Mouse (Mus musculus) neural tube, embryonic 13.5 days (tissue): ENCODE data around the gene Ppm1l. TPM values are rescaled to one million over a fixed set of nuclear protein-coding genes. Genes with fewer than 3 reads are reported as not detected.
A peak's percentile ranks its signal among the peaks of the same experiment; 100 is the strongest.

Experiments used
- ATAC-seq: fragments of 200-750 bp; cut with Nextera tagmentation; 2 replicates; pipeline ENCODE4 v1.8.0; 2017; ENCODE audit warnings: low read depth, mild to moderate bottlenecking, moderate TSS enrichment, moderate library complexity
- H3K27ac ChIP-seq: fragments of 300-500 bp; sonication (generic); replicated peaks from 2 replicates; pipeline ENCODE4 v1.5.1; 2015; ENCODE audit warnings: moderate library complexity, mild to moderate bottlenecking, inconsistent platforms
- H3K27me3 ChIP-seq: fragments of 300-500 bp; sonication (generic); 2 replicates; pipeline ENCODE4 v1.6.1; 2015; ENCODE audit warnings: mild to moderate bottlenecking, inconsistent platforms
- H3K36me3 ChIP-seq: fragments of 300-500 bp; sonication (generic); 2 replicates; pipeline ENCODE4 v1.6.1; 2015; ENCODE audit warnings: mild to moderate bottlenecking, inconsistent platforms
- H3K4me1 ChIP-seq: fragments of 300-500 bp; sonication (generic); replicated peaks from 2 replicates; pipeline ENCODE4 v1.6.1; 2015; ENCODE audit warnings: inconsistent platforms
- H3K4me2 ChIP-seq: fragments of 300-500 bp; sonication (generic); 2 replicates; pipeline ENCODE4 v1.6.1; 2015; ENCODE audit warnings: inconsistent platforms, mild to moderate bottlenecking, moderate library complexity
- H3K4me3 ChIP-seq: fragments of 300-500 bp; sonication (generic); 2 replicates; pipeline ENCODE4 v1.5.1; 2015; ENCODE audit warnings: mild to moderate bottlenecking, inconsistent platforms
- H3K9ac ChIP-seq: fragments of 300-500 bp; sonication (generic); 2 replicates; pipeline ENCODE4 v1.6.1; 2015; ENCODE audit warnings: moderate library complexity, mild to moderate bottlenecking, inconsistent platforms
- H3K9me3 ChIP-seq: fragments of 300-500 bp; sonication (generic); 2 replicates; pipeline ENCODE4 v1.6.1; 2016; ENCODE audit warnings: inconsistent platforms
- WGBS: fragments of 180-500 bp; shearing (Covaris S2); methylation state at CpG from one replicate; pipeline ENCODE4 v1.1.7; 2015; 5-methylcytosine and 5-hydroxymethylcytosine counted together
- polyA plus RNA-seq: library from polyadenylated mRNA; unstranded; fragments of >200 nt; fragmentation: Nextera tagmentation; extraction: Ambion mirVana; gene quantifications from 2 replicates; pipeline ENCODE4 v1.2.1, GENCODE M21; 2015

Gene Ppm1l
- polyA plus RNA-seq, 1 experiment from 2014 or later: 24.9 TPM

DNA sequence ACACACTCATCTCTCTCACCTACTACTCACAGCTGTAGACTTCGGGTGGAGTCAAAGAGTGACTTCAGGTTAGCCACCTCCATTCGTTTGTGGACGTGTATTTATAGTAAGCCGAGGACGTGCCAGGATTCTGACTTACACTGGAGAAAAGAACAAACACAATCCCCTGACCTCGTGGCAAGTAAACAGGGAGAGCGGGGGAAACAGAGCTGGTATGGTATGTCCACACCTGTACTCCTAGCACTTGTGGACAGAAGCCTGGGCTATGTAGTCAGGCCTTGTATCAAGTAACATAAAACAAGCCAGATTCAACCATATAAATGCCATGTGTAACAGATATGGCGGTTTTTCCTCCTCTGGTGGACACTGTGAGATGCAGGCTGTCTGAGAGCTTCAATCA, 20.4 kb upstream of the Ppm1l start:
- no peaks in the 10 kb centered on the region for H3K4me1 ChIP-seq

DNA sequence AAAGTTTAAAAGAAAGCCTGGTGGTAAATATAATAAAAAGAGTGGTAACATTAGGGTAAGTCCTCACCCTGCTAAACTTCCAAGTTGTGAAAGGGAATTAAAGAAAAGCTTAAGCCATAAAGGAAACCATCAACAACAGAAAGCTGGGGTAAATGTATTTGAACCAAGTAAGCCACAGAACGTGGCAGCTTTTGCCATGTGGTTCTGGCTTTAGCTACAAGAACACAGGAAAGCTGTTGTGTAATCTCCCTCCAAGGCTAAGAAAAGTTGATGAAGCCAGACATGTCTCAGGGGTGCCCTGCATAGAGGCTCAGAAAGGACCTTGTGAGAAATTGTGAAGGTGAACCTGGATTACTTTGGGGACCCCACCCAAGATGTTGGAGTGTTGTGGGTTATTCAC, 16.5 kb upstream of the Ppm1l start:
- no peak overlapping the region for H3K9ac ChIP-seq
- no peak overlapping the region for H3K27ac ChIP-seq
- no peaks in the 10 kb centered on the region for H3K36me3 ChIP-seq
- no peak overlapping the region for H3K4me2 ChIP-seq
- H3K9me3 ChIP-seq: no peaks in the 10 kb centered on the region
- H3K4me3 ChIP-seq: no peak overlapping the region
- 73% methylated on average over 1 of the region's 1 CpGs for WGBS
- H3K27me3 ChIP-seq: no peaks in the 10 kb centered on the region
- H3K4me1 ChIP-seq: no peaks in the 10 kb centered on the region
- ATAC-seq: no peak

More for the DNA sequence above, 20.4 kb upstream of the Ppm1l start:
- Histone ChIP-seq H3K9ac (no peak overlapping the region), H3K27ac (no peak overlapping the region), H3K36me3 (no peaks in the 10 kb centered on the region), H3K9me3 (no peaks in the 10 kb centered on the region), H3K27me3 (no peaks in the 10 kb centered on the region), H3K4me3 (no peak overlapping the region), H3K4me2 (no peak overlapping the region)
- no peak for ATAC-seq
- WGBS: 91% methylated on average over 8 of the region's 8 CpGs

DNA sequence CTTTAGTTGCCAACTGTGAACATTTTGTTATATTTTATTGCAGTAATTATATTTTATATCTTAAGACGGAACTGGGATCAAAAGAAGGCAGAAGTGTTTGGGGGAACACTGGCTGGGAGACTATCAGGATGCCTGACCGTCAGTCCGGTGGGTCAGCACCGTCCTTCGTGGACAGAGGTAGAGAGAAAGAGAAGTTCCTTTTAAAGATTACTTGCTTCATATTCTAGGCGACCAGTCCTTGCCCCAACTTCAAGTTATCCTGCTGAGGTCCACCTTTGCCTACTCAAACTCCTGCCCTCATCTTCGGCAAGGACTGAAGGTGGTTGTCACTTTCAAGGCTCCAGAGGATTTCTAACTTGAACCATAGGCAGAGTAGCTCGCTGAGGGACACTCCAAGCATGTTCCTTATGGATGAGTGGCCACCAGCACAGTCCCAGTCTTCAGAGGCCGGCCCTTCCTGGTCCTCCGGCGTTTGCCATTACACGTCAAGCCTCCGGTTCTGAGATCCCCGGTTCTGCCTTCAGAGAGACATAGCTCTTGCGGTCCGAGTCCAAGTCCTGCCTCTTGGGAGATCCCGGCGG, 761 bp upstream of the Ppm1l start:
- Histone ChIP-seq H3K36me3 (no peaks in the 10 kb centered on the region), H3K27me3 (no peaks in the 10 kb centered on the region), H3K4me2 (peak overlapping the region; percentile 100), H3K4me3 (peak overlapping the region; percentile 87), H3K27ac (peak overlapping the region; percentile 94), H3K9ac (peak overlapping the region; percentile 92), H3K4me1 (peaks cover 34% of the 10 kb centered on the region), H3K9me3 (no peaks in the 10 kb centered on the region)
- 2% methylated on average over 18 of the region's 18 CpGs for WGBS
- ATAC-seq: peak; percentile 61

DNA sequence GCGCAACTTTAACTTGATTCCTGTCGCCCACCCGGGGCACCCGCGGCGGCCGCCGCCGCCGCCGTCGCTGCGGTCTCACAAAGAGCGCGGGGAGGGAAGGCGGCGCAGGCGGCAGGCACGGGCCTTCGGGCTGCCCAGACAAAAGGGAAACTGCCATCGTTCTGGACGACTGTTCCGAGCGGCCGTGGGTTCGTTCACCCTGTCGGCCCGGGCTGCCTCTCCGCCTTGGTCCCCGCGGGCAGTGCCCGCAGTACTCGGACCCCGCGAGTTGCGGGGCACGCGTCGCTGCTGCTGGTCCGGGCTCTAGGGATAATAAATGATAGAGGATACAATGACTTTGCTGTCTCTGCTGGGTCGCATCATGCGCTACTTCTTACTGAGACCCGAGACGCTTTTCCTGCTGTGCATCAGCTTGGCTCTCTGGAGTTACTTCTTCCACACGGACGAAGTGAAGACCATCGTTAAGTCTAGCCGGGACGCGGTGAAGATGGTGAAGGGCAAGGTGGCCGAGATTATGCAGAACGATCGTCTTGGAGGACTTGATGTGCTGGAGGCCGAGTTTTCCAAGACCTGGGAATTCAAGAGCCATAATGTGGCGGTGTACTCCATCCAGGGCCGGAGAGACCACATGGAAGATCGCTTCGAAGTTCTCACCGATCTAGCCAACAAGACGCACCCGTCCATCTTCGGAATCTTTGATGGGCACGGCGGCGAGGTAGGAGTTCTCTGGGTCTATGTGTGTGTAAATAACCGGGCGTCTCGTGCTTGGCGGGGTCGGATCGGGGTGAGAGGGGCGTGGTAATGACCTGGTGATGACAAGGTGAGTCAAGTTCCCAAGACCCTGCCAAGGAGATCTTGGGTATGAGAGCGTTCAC, 827 bp downstream of the Ppm1l start:
- Histone ChIP-seq H3K27ac (peak overlapping the region; percentile 92), H3K4me1 (peaks cover 43% of the 10 kb centered on the region), H3K9me3 (no peaks in the 10 kb centered on the region), H3K4me3 (peak overlapping the region; percentile 87), H3K36me3 (no peaks in the 10 kb centered on the region), H3K9ac (peak overlapping the region; percentile 92), H3K27me3 (no peaks in the 10 kb centered on the region), H3K4me2 (peak overlapping the region; percentile 100)
- WGBS: under 1% methylated on average over 73 of the region's 73 CpGs
- peak; percentile 67 for ATAC-seq

DNA sequence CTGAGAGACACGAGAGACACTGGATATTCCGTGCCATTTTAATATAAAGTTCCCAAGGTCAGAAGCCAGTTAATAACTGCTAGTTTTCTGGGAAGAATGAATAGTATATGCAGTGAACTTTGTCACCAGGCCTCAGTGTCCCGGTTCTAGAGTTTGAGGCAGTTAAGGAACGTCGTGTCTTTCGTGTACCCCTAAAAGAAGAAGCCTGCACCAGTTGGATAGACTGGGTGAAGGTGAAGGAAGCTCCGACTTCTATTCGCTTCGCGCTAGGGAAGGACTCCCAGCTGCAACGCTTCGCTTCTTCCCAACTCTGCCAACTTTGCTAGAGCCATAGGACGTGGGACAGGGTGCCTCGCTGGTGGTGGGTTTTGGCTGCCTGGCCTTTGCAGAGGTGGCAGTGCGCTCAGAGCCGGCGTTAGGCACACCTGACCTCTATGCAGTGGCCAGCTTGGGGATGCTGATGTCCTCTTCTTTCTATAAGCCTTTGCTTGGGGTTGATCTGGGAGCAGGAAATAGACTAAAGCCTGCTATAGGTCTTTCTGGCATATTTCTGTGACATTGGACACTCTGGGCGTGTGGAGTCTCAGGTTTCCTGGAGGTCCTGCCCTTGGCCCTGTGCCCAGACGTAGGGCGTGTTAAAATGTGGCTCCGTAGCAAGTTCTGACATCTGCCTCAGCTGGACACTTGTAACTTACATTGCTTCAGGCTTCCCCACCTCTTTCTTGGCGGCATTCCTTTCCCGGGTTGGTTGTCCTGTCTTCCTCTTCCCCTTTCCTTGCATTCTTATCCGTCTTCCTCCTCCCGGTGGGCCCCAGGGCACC, 1.7 kb downstream of the Ppm1l start:
- no peak for ATAC-seq
- 9% methylated on average over 25 of the region's 25 CpGs for WGBS

DNA sequence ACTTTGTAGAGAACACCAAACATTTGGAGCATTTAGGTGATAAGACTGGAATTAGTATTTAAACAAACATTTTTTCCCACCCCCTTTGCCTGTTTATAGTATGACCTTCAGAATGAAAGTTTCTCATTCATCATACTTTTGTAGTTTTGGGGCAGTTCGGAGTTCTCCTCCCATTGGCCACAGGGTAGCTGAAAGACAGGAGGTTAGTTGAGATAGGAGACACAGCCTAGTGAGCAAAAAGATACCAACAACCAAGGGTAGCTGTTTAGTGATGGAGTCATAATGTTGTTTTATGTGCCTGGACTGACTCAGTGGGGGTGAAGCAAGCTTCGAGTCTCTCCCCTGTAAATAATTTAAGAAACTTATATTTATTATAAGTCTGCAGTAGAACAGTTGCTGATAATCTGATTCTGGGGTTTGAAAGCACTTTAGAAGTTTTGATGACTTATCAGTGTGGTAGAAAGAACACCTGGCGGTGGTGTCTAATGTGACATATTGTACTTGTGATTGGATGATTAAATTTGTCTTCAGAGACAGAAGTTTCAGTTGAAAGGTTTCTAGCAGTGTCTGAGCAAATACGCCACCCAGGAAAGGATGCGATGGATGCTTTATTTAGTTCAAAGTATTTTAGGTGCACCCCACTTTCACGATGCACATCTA, 2.5 kb downstream of the Ppm1l start:
- Histone ChIP-seq H3K9me3 (no peaks in the 10 kb centered on the region), H3K27me3 (no peaks in the 10 kb centered on the region), H3K4me2 (peak overlapping the region; percentile 100), H3K36me3 (no peaks in the 10 kb centered on the region), H3K4me1 (peaks cover 51% of the 10 kb centered on the region), H3K27ac (no peak overlapping the region), H3K4me3 (peak overlapping the region; percentile 87), H3K9ac (peak overlapping the region; percentile 92)
- WGBS: 80% methylated on average over 6 of the region's 6 CpGs
- ATAC-seq: no peak

More for the DNA sequence above, 1.7 kb downstream of the Ppm1l start:
- Histone ChIP-seq H3K4me3 (peak overlapping the region; percentile 87), H3K4me1 (peaks cover 49% of the 10 kb centered on the region), H3K27ac (no peak overlapping the region), H3K27me3 (no peaks in the 10 kb centered on the region), H3K4me2 (peak overlapping the region; percentile 100), H3K9ac (peak overlapping the region; percentile 92), H3K9me3 (no peaks in the 10 kb centered on the region), H3K36me3 (no peaks in the 10 kb centered on the region)

DNA sequence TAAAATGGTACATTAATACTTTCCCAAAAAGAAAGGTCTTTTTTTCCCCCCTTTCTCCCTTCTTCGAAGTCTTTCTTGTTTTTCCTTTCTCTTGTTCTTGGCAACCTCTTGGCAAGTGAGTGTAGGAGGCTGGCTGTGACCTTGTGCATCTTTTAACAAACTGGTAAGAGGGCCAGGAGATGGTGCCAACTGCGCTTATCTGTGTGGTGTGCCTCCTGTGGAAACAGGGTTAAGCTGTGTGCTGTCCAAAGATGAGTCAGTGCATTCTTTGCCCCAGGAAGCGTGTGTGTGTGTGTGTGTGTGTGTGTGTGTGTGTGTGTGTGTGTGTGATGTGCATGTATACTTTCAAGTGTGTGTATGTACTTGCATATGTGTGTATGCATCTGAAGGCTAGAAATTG, 7.3 kb downstream of the Ppm1l start:
- Histone ChIP-seq H3K9ac (no peak overlapping the region), H3K4me2 (no peak overlapping the region), H3K4me1 (peaks cover 36% of the 10 kb centered on the region), H3K9me3 (no peaks in the 10 kb centered on the region), H3K36me3 (no peaks in the 10 kb centered on the region), H3K4me3 (no peak overlapping the region), H3K27ac (no peak overlapping the region), H3K27me3 (no peaks in the 10 kb centered on the region)
- WGBS: 88% methylated on average over 3 of the region's 3 CpGs
- no peak for ATAC-seq

DNA sequence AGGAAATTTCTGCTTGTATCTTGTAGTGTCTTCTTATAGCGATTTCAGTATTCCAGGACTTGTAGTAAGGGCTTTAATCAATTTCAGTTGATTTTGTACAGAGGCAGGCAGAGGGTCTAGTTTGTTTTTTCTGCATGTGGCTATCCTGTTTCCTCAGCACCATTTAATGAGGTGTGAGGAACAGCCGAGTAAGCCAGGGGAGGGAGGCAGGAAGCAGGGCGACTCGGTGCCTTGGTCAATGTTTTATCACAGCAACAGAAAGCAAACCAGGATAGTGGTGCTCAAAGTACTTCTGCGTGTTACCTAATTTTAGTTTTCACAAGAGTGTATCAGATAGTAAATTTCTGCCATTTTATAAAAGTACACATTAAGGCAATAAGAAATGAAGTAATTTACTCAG, 13.2 kb downstream of the Ppm1l start:
- Histone ChIP-seq H3K4me3 (no peak overlapping the region), H3K4me2 (no peak overlapping the region), H3K27ac (no peak overlapping the region), H3K9ac (no peak overlapping the region), H3K36me3 (no peaks in the 10 kb centered on the region), H3K27me3 (no peaks in the 10 kb centered on the region), H3K4me1 (peaks cover 10% of the 10 kb centered on the region), H3K9me3 (no peaks in the 10 kb centered on the region)
- 69% methylated on average over 5 of the region's 5 CpGs for WGBS
- no peak for ATAC-seq

DNA sequence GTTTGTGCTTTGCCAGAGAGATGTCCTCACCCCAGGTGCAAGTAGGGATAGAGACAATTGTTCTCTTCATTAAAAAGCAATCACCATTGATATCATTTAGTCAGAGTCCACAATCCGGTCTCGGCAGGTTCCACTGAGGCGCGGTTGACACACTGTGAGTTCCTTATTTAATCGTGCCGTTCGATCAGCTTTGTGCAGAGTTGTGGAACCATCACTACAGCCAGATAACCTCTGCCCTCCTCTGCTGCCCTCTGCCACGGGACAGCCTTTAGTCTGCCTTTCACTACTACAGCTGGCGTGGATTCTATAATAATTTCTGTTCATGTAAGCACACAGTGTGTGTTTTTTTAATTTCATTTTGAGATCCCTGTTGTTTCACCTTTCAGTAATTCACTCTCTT, 17.2 kb downstream of the Ppm1l start:
- peaks cover 10% of the 10 kb centered on the region for H3K4me1 ChIP-seq
- WGBS: 64% methylated on average over 9 of the region's 9 CpGs
- H3K36me3 ChIP-seq: no peaks in the 10 kb centered on the region
- H3K4me2 ChIP-seq: no peak overlapping the region
- no peaks in the 10 kb centered on the region for H3K9me3 ChIP-seq
- no peaks in the 10 kb centered on the region for H3K27me3 ChIP-seq
- no peak overlapping the region for H3K27ac ChIP-seq
- no peak; the same call in 1 of the 2 replicates for ATAC-seq
- H3K4me3 ChIP-seq: no peak overlapping the region
- H3K9ac ChIP-seq: no peak overlapping the region

DNA sequence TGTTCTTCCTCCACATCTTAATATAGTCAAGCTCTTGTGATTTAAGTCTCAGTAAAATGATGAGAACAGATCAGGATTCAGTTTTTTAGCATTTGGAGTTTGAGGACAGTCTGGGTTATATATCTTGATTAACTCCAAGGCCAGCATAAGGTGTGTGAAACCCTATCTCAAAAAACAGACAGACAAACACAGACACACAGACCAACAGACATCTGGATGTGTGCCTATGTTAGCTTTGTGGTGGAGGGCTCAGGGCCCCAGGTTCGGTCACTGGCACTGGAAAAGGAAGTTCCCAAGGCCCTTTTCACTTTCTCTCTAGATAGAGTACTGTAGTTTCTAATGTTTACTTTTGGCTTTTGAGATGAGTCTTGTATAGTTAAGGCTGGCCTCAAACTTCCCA, 23.8 kb downstream of the Ppm1l start:
- ATAC-seq: no peak
- 81% methylated on average over 1 of the region's 1 CpGs for WGBS
- Histone ChIP-seq H3K27me3 (no peaks in the 10 kb centered on the region), H3K4me2 (no peak overlapping the region), H3K4me1 (peaks cover 9% of the 10 kb centered on the region; the same call in 1 of the 2 replicates), H3K9ac (no peak overlapping the region), H3K9me3 (no peaks in the 10 kb centered on the region), H3K27ac (no peak overlapping the region), H3K36me3 (no peaks in the 10 kb centered on the region), H3K4me3 (no peak overlapping the region)

DNA sequence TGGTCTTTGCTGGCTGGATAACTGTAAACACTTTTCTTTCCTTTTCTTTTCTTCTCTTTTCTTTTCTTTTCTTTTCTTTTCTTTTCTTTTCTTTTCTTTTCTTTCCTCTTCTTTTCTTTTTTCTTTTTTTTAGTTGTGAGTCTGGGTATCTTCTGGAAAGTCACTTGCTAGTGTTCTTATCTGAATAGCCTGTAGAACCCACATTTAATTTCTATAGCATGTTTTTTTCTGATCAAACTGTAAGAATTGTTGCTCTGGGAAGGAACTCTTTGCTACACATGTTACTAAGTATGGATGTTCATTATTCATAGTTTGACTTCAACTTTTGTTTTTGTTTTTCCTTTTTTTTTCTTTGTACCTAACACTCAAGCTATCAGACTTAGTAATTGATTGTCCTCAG, 24.3 kb downstream of the Ppm1l start:
- no peak for ATAC-seq
- no peaks in the 10 kb centered on the region for H3K27me3 ChIP-seq
- no peak overlapping the region for H3K9ac ChIP-seq
- H3K27ac ChIP-seq: no peak overlapping the region
- peaks cover 9% of the 10 kb centered on the region; the same call in 1 of the 2 replicates for H3K4me1 ChIP-seq
- no peaks in the 10 kb centered on the region for H3K36me3 ChIP-seq
- H3K4me3 ChIP-seq: no peak overlapping the region
- no peaks in the 10 kb centered on the region for H3K9me3 ChIP-seq
- no peak overlapping the region for H3K4me2 ChIP-seq
